Mouse (Mus musculus) ES-E14 (cell line): ENCODE measurements around the gene H2-DMb2. TPM values are rescaled to one million over a fixed set of nuclear protein-coding genes. Genes with fewer than 3 reads are reported as not detected.

ENCODE experiments used
- DNase-seq: peaks from one replicate; pipeline ENCODE4 v3.0.0-alpha.2; 2013; ENCODE audit warnings: low read depth, low spot score
- H3K27ac ChIP-seq: 2 replicates; pipeline ENCODE4 v1.5.1; 2012; ENCODE audit warnings: low read depth, mild to moderate bottlenecking, low read length, moderate library complexity, mixed read lengths; ENCODE audit not compliant: poor library complexity, insufficient read depth, severe bottlenecking
- H3K36me3 ChIP-seq: 2 replicates; pipeline ENCODE4 v1.6.1; 2012; ENCODE audit warnings: mild to moderate bottlenecking, low read length, moderate library complexity, mixed read lengths; ENCODE audit not compliant: control insufficient read depth, poor library complexity, insufficient read depth, severe bottlenecking
- H3K4me1 ChIP-seq, 2 experiments: fragments of 150-350 bp in 1 of 2; sonication (generic) in 1 of 2; 2 replicates each; pipeline ENCODE4 v1.6.1; 2012; ENCODE audit warnings: low read length in 2 of 2, mild to moderate bottlenecking in 1 of 2, mixed read lengths in 1 of 2; ENCODE audit not compliant: control insufficient read depth in 2 of 2, insufficient read depth in 2 of 2, poor library complexity in 1 of 2
- H3K4me3 ChIP-seq, 2 experiments: fragments of 150-350 bp in 1 of 2; sonication (generic) in 1 of 2; 2 replicates each; pipeline ENCODE4 v1.5.1; 2012; ENCODE audit warnings: low read length in 2 of 2, low read depth in 1 of 2, mild to moderate bottlenecking in 1 of 2, mixed read lengths in 1 of 2; ENCODE audit not compliant: insufficient read depth in 1 of 2, poor library complexity in 1 of 2, severe bottlenecking in 1 of 2
- H3K9ac ChIP-seq: 2 replicates; pipeline ENCODE4 v1.6.1; 2012; ENCODE audit warnings: low read depth, mild to moderate bottlenecking, low read length, mixed read lengths; ENCODE audit not compliant: poor library complexity, insufficient read depth, severe bottlenecking
- H3K9me3 ChIP-seq: fragments of 150-350 bp; sonication (generic); 2 replicates; pipeline ENCODE4 v1.6.1; 2012; ENCODE audit warnings: low read depth, mild to moderate bottlenecking, low read length; ENCODE audit not compliant: control insufficient read depth, insufficient read depth
- CHD2 ChIP-seq: IDR thresholded peaks from 2 replicates; pipeline ENCODE4 v1.6.1; 2014; ENCODE audit warnings: mild to moderate bottlenecking, low read depth, low read length, inconsistent platforms
- HCFC1 ChIP-seq: IDR thresholded peaks from 2 replicates; pipeline ENCODE4 v1.6.1; 2012; ENCODE audit warnings: low read length, inconsistent platforms, borderline replicate concordance; ENCODE audit not compliant: insufficient read depth
- MAFK ChIP-seq: IDR thresholded peaks from 2 replicates; pipeline ENCODE4 v1.6.1; 2014; ENCODE audit warnings: mild to moderate bottlenecking, low read depth, low read length, inconsistent platforms; ENCODE audit not compliant: insufficient read depth
- ZC3H11A ChIP-seq: IDR thresholded peaks from 2 replicates; pipeline ENCODE4 v1.6.1; 2012; ENCODE audit warnings: low read depth, mild to moderate bottlenecking, inconsistent platforms, low read length, borderline replicate concordance
- ZNF384 ChIP-seq: IDR thresholded peaks from 2 replicates; pipeline ENCODE4 v1.6.1; 2012; ENCODE audit warnings: low read depth, low read length, inconsistent platforms
- in situ Hi-C, 2 experiments: fragments of 600-800 bp; cut with MboI; formaldehyde crosslinking; loops; one replicate each; pipeline ENCODE4 v1.15.1; 2025; ENCODE audit warnings: low sequenced_read_pairs in 2 of 2, inconsistent platforms in 1 of 2; ENCODE audit not compliant: unreplicated experiment in 2 of 2
- total RNA-seq: library from RNA; depleted of rRNA; stranded (reverse); fragments of 300-350 nt; gene quantifications from 2 replicates; pipeline ENCODE4 v1.2.3, GENCODE M21; 2012

Gene H2-DMb2
- total RNA-seq, 1 experiment: 0.31 TPM

GRCm38 (mm10) chr17:34179913-34180859 lies 37.1 kb downstream of the H2-DMb2 start:
- Histone ChIP-seq H3K27ac (no peak overlapping the region), H3K9me3 (no peaks in the 10 kb centered on the region), H3K9ac (no peak overlapping the region), H3K4me1 (no peaks in the 10 kb centered on the region), H3K4me3 (no peak overlapping the region), H3K36me3 (no peaks in the 10 kb centered on the region)
- in situ Hi-C loops: no loop called here
- no peak for DNase-seq
- TF ChIP-seq ZNF384: no peak
- no peak for TF ChIP-seq MAFK
- TF ChIP-seq HCFC1: no peak
- no peak for TF ChIP-seq CHD2
- TF ChIP-seq ZC3H11A: no peak

DNA sequence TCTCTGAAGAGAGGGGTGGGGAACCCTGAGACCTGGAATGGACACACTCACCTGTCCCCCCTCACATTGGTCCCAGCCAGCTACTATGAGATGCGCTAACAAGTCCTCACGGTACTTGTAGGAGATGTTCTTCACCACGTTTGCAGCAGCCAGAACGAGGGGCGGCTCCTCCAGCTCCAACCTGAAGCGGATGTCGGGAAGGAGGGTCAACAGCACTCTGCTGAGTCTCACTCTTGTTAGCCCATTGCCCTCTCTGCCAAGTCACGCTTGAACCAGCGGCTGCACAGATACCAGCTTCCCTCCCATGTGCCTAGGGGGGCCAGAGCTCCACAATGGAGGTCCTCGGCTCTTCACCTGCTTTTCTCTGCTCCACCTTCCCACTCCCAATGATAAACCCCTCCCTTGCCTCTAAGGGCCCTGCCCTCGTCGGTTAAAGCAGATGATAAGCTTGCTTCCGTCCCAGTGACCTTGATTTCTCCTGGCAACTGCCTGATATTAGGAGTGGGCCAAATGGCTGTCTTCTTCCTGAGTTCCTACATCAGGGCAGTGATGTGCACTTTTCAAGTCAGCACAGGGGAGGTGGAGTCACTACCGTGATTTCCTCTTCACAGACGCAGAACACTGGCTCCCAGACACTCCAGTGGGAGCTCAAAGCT lies 40.6 kb downstream of the H2-DMb2 start:
- no peaks in the 10 kb centered on the region for H3K36me3 ChIP-seq
- no peak overlapping the region for H3K9ac ChIP-seq
- H3K4me3 ChIP-seq: no peak overlapping the region
- H3K4me1 ChIP-seq: peaks cover 0 to 3% of the 10 kb centered on the region in 2 experiments; a peak in 1 of 4 replicates
- no peak overlapping the region for H3K27ac ChIP-seq
- no peaks in the 10 kb centered on the region for H3K9me3 ChIP-seq
- in situ Hi-C loops: no loop called here
- no peak for TF ChIP-seq HCFC1
- no peak for TF ChIP-seq ZC3H11A
- TF ChIP-seq MAFK: no peak
- TF ChIP-seq CHD2: no peak
- no peak for TF ChIP-seq ZNF384
- no peak for DNase-seq

- in situ Hi-C loops: no loop called here
- no peak for TF ChIP-seq ZC3H11A
- TF ChIP-seq ZNF384: no peak
- TF ChIP-seq HCFC1: no peak
- no peak for TF ChIP-seq CHD2
- TF ChIP-seq MAFK: no peak
- H3K4me3 ChIP-seq: no peak overlapping the region
- H3K27ac ChIP-seq: no peak overlapping the region
- DNase-seq: no peak
- peaks cover 0 to 3% of the 10 kb centered on the region in 2 experiments; a peak in 1 of 4 replicates for H3K4me1 ChIP-seq
- H3K9ac ChIP-seq: no peak overlapping the region
- H3K36me3 ChIP-seq: no peaks in the 10 kb centered on the region
- no peaks in the 10 kb centered on the region for H3K9me3 ChIP-seq
Measured at GRCm38 (mm10) chr17:34185526-34185925, 42.4 kb downstream of the H2-DMb2 start.

DNA sequence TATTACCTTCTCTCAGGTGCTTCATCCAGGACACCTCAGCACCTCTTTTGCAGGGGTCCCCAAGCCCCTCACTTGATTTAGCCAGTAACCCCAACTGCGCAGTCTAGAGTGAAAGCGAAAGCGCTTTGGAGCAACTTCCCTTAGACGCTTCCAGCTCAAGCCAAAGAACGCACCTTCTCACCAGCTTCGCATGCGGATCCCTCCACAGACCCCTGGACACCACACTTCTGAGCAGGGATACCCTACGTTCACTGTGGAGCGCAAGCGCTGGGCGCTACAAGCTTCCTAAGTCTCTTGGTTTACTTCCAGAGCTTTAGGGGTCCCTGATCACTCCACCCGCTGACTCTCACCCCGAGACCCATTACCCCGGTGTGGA lies 43.8 kb downstream of the H2-DMb2 start:
- Histone ChIP-seq H3K4me1 (peaks cover 0 to 3% of the 10 kb centered on the region in 2 experiments; a peak in 1 of 4 replicates), H3K36me3 (no peaks in the 10 kb centered on the region), H3K4me3 (peak overlapping the region; percentile 45 to 88), H3K9ac (peak overlapping the region; percentile 54; the same call in 1 of the 2 replicates), H3K9me3 (no peaks in the 10 kb centered on the region), H3K27ac (no peak overlapping the region)
- in situ Hi-C loops: no loop called here
- DNase-seq: no peak
- TF ChIP-seq ZNF384: no peak
- TF ChIP-seq HCFC1: no peak
- no peak for TF ChIP-seq CHD2
- TF ChIP-seq ZC3H11A: no peak
- no peak for TF ChIP-seq MAFK
